Mouse (Mus musculus): Measurements from ENCODE around the gene Dbx1. TPM values are rescaled to one million over a fixed set of nuclear protein-coding genes. Genes with fewer than 3 reads are reported as not detected.
A peak's percentile ranks its signal among the peaks of the same experiment; 100 is the strongest.

Dbx1 gene
- not detected in 2 replicates for polyA plus RNA-seq (2015; fragmentation: Nextera tagmentation; extraction: Ambion mirVana)

GRCm38 (mm10) chr7:49636491-49637115 lies at the start of gene Dbx1:
Gene Dbx1 (minus strand): TSS chr7:49636849.
- no peaks in the 10 kb centered on the region for H3K36me3 ChIP-seq
- H3K4me1 ChIP-seq = peaks cover 33% of the 10 kb centered on the region
- no peak within 1 kb of the TSS for H3K9ac ChIP-seq
- ATAC-seq (ENCODE audit: extremely low read depth, insufficient number of reproducible peaks, low FRiP score, low TSS enrichment) = no peak
- peaks cover 99% of the 10 kb centered on the region for H3K27me3 ChIP-seq (replicated peaks)
- no peak within 1 kb of the TSS for H3K4me2 ChIP-seq
- H3K4me3 ChIP-seq = no peak within 1 kb of the TSS
- H3K27ac ChIP-seq (replicated peaks) = no peak within 1 kb of the TSS
- no peaks in the 10 kb centered on the region for H3K9me3 ChIP-seq
- 1% methylated on average over 33 of the region's 33 CpGs for WGBS

- no peak overlapping the region for H3K4me3 ChIP-seq
- no peaks in the 10 kb centered on the region for H3K36me3 ChIP-seq
- no peak overlapping the region for H3K9ac ChIP-seq
- no peak for ATAC-seq (ENCODE audit: extremely low read depth, insufficient number of reproducible peaks, low FRiP score, low TSS enrichment)
- H3K4me1 ChIP-seq = no peaks in the 10 kb centered on the region
- H3K4me2 ChIP-seq = no peak overlapping the region
- no peak overlapping the region for H3K27ac ChIP-seq (replicated peaks)
- WGBS = 16% methylated on average over 9 of the region's 9 CpGs
- peaks cover 87% of the 10 kb centered on the region for H3K27me3 ChIP-seq (replicated peaks)
- no peaks in the 10 kb centered on the region for H3K9me3 ChIP-seq
Measured at GRCm38 (mm10) chr7:49678826-49679377, 42.3 kb upstream of the Dbx1 start.

- no peak overlapping the region for H3K27ac ChIP-seq (replicated peaks)
- H3K36me3 ChIP-seq = no peaks in the 10 kb centered on the region
- no peak for ATAC-seq (ENCODE audit: extremely low read depth, insufficient number of reproducible peaks, low FRiP score, low TSS enrichment)
- 5% methylated on average over 22 of the region's 22 CpGs for WGBS
- H3K9ac ChIP-seq = no peak overlapping the region
- no peaks in the 10 kb centered on the region for H3K4me1 ChIP-seq
- no peak overlapping the region for H3K4me2 ChIP-seq
- H3K27me3 ChIP-seq (replicated peaks) = peaks cover 82% of the 10 kb centered on the region
- no peaks in the 10 kb centered on the region for H3K9me3 ChIP-seq
- no peak overlapping the region for H3K4me3 ChIP-seq
Measured at GRCm38 (mm10) chr7:49678100-49678825, 41.6 kb upstream of the Dbx1 start.

GRCm38 (mm10) chr7:49677166-49677565 lies 40.5 kb upstream of the Dbx1 start:
- ATAC-seq (ENCODE audit: extremely low read depth, insufficient number of reproducible peaks, low FRiP score, low TSS enrichment) = no peak
- Histone ChIP-seq H3K36me3 (no peaks in the 10 kb centered on the region), H3K4me1 (no peaks in the 10 kb centered on the region), H3K27me3 (replicated peaks) (peaks cover 71% of the 10 kb centered on the region), H3K9me3 (no peaks in the 10 kb centered on the region), H3K4me3 (no peak overlapping the region), H3K9ac (no peak overlapping the region), H3K4me2 (no peak overlapping the region), H3K27ac (replicated peaks) (no peak overlapping the region)
- WGBS = 6% methylated on average over 9 of the region's 9 CpGs

GRCm38 (mm10) chr7:49676627-49677026 lies 40.0 kb upstream of the Dbx1 start:
- Histone ChIP-seq H3K4me2 (no peak overlapping the region), H3K4me1 (no peaks in the 10 kb centered on the region), H3K27me3 (replicated peaks) (peaks cover 65% of the 10 kb centered on the region), H3K36me3 (no peaks in the 10 kb centered on the region), H3K9me3 (no peaks in the 10 kb centered on the region), H3K27ac (replicated peaks) (no peak overlapping the region), H3K4me3 (no peak overlapping the region), H3K9ac (no peak overlapping the region)
- WGBS = 16% methylated on average over 5 of the region's 5 CpGs
- ATAC-seq (ENCODE audit: extremely low read depth, insufficient number of reproducible peaks, low FRiP score, low TSS enrichment) = no peak

GRCm38 (mm10) chr7:49668260-49668857 lies 31.7 kb upstream of the Dbx1 start:
- 73% methylated on average over 13 of the region's 13 CpGs for WGBS
- Histone ChIP-seq H3K27ac (replicated peaks) (no peak overlapping the region), H3K4me3 (no peak overlapping the region), H3K4me2 (no peak overlapping the region), H3K9ac (no peak overlapping the region), H3K36me3 (no peaks in the 10 kb centered on the region), H3K4me1 (no peaks in the 10 kb centered on the region), H3K27me3 (replicated peaks) (peaks cover 10% of the 10 kb centered on the region), H3K9me3 (no peaks in the 10 kb centered on the region)
- no peak for ATAC-seq (ENCODE audit: extremely low read depth, insufficient number of reproducible peaks, low FRiP score, low TSS enrichment)

- Histone ChIP-seq H3K27ac (replicated peaks) (no peak overlapping the region), H3K36me3 (no peaks in the 10 kb centered on the region), H3K9ac (no peak overlapping the region), H3K4me1 (peaks cover 8% of the 10 kb centered on the region), H3K27me3 (replicated peaks) (peaks cover 46% of the 10 kb centered on the region), H3K4me2 (no peak overlapping the region), H3K9me3 (no peaks in the 10 kb centered on the region), H3K4me3 (no peak overlapping the region)
- ATAC-seq (ENCODE audit: extremely low read depth, insufficient number of reproducible peaks, low FRiP score, low TSS enrichment) = no peak
- WGBS = 62% methylated on average over 3 of the region's 3 CpGs
Measured at GRCm38 (mm10) chr7:49663575-49663974, 26.9 kb upstream of the Dbx1 start.

- peaks cover 8% of the 10 kb centered on the region for H3K4me1 ChIP-seq
- no peak overlapping the region for H3K27ac ChIP-seq (replicated peaks)
- peak overlapping the region; percentile 58 for H3K4me2 ChIP-seq
- no peaks in the 10 kb centered on the region for H3K9me3 ChIP-seq
- H3K27me3 ChIP-seq (replicated peaks) = peaks cover 49% of the 10 kb centered on the region
- peak overlapping the region; percentile 14; the same call in 1 of the 2 replicates for H3K4me3 ChIP-seq
- H3K9ac ChIP-seq = no peak overlapping the region
- no peaks in the 10 kb centered on the region for H3K36me3 ChIP-seq
- no peak for ATAC-seq (ENCODE audit: extremely low read depth, insufficient number of reproducible peaks, low FRiP score, low TSS enrichment)
- 8% methylated on average over 7 of the region's 7 CpGs for WGBS
Measured at GRCm38 (mm10) chr7:49662492-49663026, 25.9 kb upstream of the Dbx1 start.

- peak overlapping the region; percentile 14 for H3K4me3 ChIP-seq
- peak overlapping the region; percentile 58 for H3K4me2 ChIP-seq
- ATAC-seq (ENCODE audit: extremely low read depth, insufficient number of reproducible peaks, low FRiP score, low TSS enrichment) = no peak
- H3K36me3 ChIP-seq = no peaks in the 10 kb centered on the region
- H3K9ac ChIP-seq = no peak overlapping the region
- no peaks in the 10 kb centered on the region for H3K9me3 ChIP-seq
- H3K27me3 ChIP-seq (replicated peaks) = peaks cover 55% of the 10 kb centered on the region
- WGBS = 3% methylated on average over 24 of the region's 24 CpGs
- peaks cover 8% of the 10 kb centered on the region for H3K4me1 ChIP-seq
- no peak overlapping the region for H3K27ac ChIP-seq (replicated peaks)
Measured at GRCm38 (mm10) chr7:49661811-49662491, 25.3 kb upstream of the Dbx1 start.

- Histone ChIP-seq H3K4me1 (peaks cover 5% of the 10 kb centered on the region; the same call in 1 of the 2 replicates), H3K4me3 (no peak overlapping the region), H3K4me2 (no peak overlapping the region), H3K9ac (no peak overlapping the region), H3K9me3 (0 out of 2 replicates have a peak, but pooled peaks cover 1% of the 10 kb centered on the region), H3K27me3 (replicated peaks) (peaks cover 82% of the 10 kb centered on the region), H3K36me3 (no peaks in the 10 kb centered on the region), H3K27ac (replicated peaks) (no peak overlapping the region)
- 34% methylated on average over 3 of the region's 3 CpGs for WGBS
- no peak for ATAC-seq (ENCODE audit: extremely low read depth, insufficient number of reproducible peaks, low FRiP score, low TSS enrichment)
Measured at GRCm38 (mm10) chr7:49640709-49641305, 4.2 kb upstream of the Dbx1 start.
